Mouse (Mus musculus) intestine, postnatal 0 days (tissue): ENCODE data around the gene Ece2. TPM values are rescaled to one million over a fixed set of nuclear protein-coding genes. Genes with fewer than 3 reads are reported as not detected.

Source experiments
- ATAC-seq: fragments of 200-750 bp; cut with Nextera tagmentation; 2 replicates; pipeline ENCODE4 v1.8.0; 2017; ENCODE audit warnings: mild to moderate bottlenecking, moderate TSS enrichment, moderate library complexity
- H3K27ac ChIP-seq: fragments of 300-500 bp; sonication (generic); 2 replicates; pipeline ENCODE4 v1.5.1; 2014; ENCODE audit warnings: mild to moderate bottlenecking, low read depth, low read length, moderate library complexity
- H3K27me3 ChIP-seq: fragments of 300-500 bp; sonication (generic); replicated peaks from 2 replicates; pipeline ENCODE4 v1.6.1; 2014; ENCODE audit warnings: low read length, mixed read lengths; ENCODE audit not compliant: control insufficient read depth, insufficient read depth
- H3K36me3 ChIP-seq: fragments of 300-500 bp; sonication (generic); 2 replicates; pipeline ENCODE4 v1.6.1; 2014; ENCODE audit warnings: mild to moderate bottlenecking, moderate library complexity; ENCODE audit not compliant: control insufficient read depth, insufficient read depth
- H3K4me1 ChIP-seq: fragments of 300-500 bp; sonication (generic); replicated peaks from 2 replicates; pipeline ENCODE4 v1.6.1; 2014; ENCODE audit warnings: antibody characterized with exemption, low read length, mixed read lengths; ENCODE audit not compliant: control insufficient read depth, insufficient read depth
- H3K4me2 ChIP-seq: fragments of 300-500 bp; sonication (generic); replicated peaks from 2 replicates; pipeline ENCODE4 v1.6.1; 2014; ENCODE audit warnings: low read depth, mild to moderate bottlenecking, moderate library complexity
- H3K4me3 ChIP-seq: fragments of 300-500 bp; sonication (generic); 2 replicates; pipeline ENCODE4 v1.5.1; 2014; ENCODE audit warnings: low read depth, low read length
- H3K9ac ChIP-seq: fragments of 300-500 bp; sonication (generic); 2 replicates; pipeline ENCODE4 v1.6.1; 2014; ENCODE audit warnings: mild to moderate bottlenecking, low read depth, low read length
- H3K9me3 ChIP-seq: fragments of 300-500 bp; sonication (generic); 2 replicates; pipeline ENCODE4 v1.6.1; 2016; ENCODE audit warnings: mixed run types; ENCODE audit not compliant: control insufficient read depth
- CTCF ChIP-seq: sonication (generic); IDR thresholded peaks from 2 replicates; pipeline ENCODE4 v1.5.1; 2016; ENCODE audit warnings: low read depth, mild to moderate bottlenecking, control low read depth, antibody characterized with exemption, moderate library complexity
- WGBS: fragments of 180-500 bp; shearing (Covaris S2); extraction: QIAGEN DNeasy Blood & Tissue Kit; methylation state at CpG from one replicate; pipeline ENCODE4 v1.1.7; 2014; 5-methylcytosine and 5-hydroxymethylcytosine counted together
- polyA plus RNA-seq: library from polyadenylated mRNA; unstranded; fragments of >200 nt; fragmentation: Nextera tagmentation; extraction: Ambion mirVana; gene quantifications from 2 replicates; pipeline ENCODE4 v1.2.1, GENCODE M21; 2015

Ece2 gene
- polyA plus RNA-seq, 1 experiment from 2014 or later: 0.17 TPM

DNA sequence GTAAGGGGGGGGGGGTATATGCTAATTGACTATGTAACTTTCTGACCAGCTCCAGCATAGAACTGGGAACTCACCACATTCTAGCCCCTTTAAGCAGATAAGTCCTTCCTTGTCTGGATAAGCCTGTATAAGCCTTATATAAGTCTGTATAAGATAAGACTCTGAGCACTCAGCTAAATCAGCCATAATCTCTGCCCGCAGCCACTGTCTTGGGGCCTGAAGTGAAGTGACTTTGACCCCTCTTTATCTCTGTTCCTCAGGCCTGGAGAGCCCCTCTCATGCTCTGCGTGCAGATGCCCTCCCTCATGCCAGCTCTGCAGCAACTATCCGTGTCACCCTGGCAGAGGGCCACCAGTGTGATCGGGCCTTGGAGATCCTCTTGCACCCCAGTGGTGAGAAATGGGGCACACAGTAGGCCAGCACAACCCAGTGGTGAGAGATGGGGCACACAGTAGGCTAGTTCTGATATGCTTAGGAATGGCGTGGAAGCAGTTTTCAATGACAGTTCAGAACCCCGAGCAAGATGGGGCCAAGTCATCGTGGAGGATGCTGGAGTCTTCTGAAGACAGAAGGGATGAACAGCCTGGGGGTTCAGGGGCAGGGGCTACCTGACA, 34.5 kb upstream of the Ece2 start:
- H3K4me1 ChIP-seq: 0 out of 2 replicates have a peak, but pooled peaks cover under 1% of the 10 kb centered on the region
- peaks cover 20% of the 10 kb centered on the region for H3K27me3 ChIP-seq
- H3K9me3 ChIP-seq: no peaks in the 10 kb centered on the region
- WGBS: 43% methylated on average over 7 of the region's 7 CpGs
- H3K27ac ChIP-seq: no peak overlapping the region
- peak; percentile 51; the same call in 1 of the 2 replicates for ATAC-seq
- H3K4me3 ChIP-seq: no peak overlapping the region
- no peaks in the 10 kb centered on the region for H3K36me3 ChIP-seq
- no peak overlapping the region for H3K9ac ChIP-seq
- H3K4me2 ChIP-seq: no peak overlapping the region
- TF ChIP-seq CTCF: no peak

DNA sequence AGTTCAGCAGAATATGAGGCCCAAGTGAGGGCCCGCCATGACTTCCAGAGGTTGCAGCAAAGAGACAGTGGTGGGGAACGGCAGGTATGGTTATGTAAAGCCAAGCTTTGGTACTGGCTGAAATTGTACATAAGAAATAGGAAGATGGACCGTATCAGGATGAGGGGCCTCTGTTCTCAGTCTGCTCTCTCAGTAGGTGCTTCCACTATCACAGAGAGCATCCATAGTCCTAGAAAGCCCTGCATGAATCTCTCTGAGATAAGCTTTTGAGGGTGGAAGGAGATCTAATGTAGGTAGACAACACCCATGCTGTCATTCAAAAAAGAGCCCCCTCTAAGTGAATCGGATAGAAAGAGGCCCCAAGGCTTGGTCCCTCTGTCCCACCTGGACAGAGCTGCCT, 33.9 kb upstream of the Ece2 start:
- Histone ChIP-seq H3K36me3 (no peaks in the 10 kb centered on the region), H3K9ac (no peak overlapping the region), H3K4me3 (no peak overlapping the region), H3K4me2 (no peak overlapping the region), H3K9me3 (no peaks in the 10 kb centered on the region), H3K4me1 (no peaks in the 10 kb centered on the region), H3K27ac (no peak overlapping the region), H3K27me3 (peaks cover 14% of the 10 kb centered on the region)
- no peak for ATAC-seq
- 89% methylated on average over 4 of the region's 4 CpGs for WGBS
- TF ChIP-seq CTCF: no peak

DNA sequence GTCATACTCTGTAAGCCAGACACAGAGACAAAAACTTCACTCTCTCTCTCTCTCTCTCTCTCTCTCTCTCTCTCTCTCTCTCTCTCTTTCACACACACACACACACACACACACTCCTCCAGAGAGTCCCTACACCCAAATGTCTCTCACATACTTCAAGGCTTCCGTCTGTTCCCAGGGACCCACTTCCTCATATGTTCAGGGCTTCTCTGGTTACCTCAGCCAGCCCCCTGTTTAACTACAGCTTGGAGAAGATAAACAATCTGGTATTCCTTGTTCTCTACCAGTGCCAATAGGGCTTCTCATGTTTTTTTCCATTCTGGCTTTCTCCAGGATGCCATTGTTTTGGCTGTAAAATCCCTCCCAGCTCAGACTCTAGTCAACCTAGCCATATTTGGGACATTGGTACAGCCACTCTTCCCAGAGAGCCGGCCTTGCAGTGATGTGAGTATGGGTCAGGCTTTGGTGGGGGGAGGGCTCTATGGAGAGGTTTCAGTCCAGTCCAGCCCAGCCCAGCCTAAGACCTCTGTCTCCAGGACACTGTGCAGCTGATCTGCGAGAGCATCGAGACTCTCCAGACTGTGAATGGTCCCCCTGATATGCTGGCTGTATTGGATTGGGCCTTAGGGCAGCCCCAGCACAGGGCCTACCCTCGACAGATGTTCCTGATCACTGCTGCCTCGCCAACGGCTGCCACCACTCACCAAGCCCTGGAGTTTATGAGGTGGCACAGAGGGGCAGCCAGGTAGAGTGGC, 32.8 kb upstream of the Ece2 start:
- H3K27ac ChIP-seq: no peak overlapping the region
- no peak for ATAC-seq
- no peak overlapping the region for H3K9ac ChIP-seq

DNA sequence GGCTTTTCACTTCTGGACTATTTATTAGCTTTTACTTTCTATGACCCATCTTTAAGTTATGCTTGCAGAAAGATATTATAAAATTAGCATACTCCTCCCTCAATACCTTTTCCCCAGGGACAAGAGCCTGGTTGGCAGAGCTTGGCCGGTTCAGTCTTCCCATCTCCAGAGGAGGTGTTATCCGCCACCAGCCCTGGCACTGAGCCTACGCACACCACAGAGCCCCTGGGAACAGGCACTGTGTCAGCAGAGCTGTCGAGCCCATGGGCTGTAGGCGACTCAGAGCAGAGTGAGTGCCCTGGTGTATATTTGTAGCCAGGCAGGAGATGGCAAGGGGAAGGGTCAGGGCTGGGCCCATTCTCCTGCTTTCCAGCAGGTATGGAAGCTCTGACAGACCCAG, 29.1 kb upstream of the Ece2 start:
- Histone ChIP-seq H3K4me1 (no peaks in the 10 kb centered on the region), H3K27me3 (no peaks in the 10 kb centered on the region), H3K27ac (no peak overlapping the region), H3K9ac (no peak overlapping the region), H3K4me2 (no peak overlapping the region), H3K4me3 (no peak overlapping the region), H3K9me3 (no peaks in the 10 kb centered on the region), H3K36me3 (peaks cover 8% of the 10 kb centered on the region; the same call in 1 of the 2 replicates)
- no peak for ATAC-seq
- WGBS: 69% methylated on average over 5 of the region's 5 CpGs
- TF ChIP-seq CTCF: no peak

More for the DNA sequence above, 32.8 kb upstream of the Ece2 start:
- TF ChIP-seq CTCF: no peak
- 56% methylated on average over 7 of the region's 7 CpGs for WGBS
- no peak overlapping the region for H3K4me2 ChIP-seq
- H3K4me3 ChIP-seq: no peak overlapping the region
- H3K36me3 ChIP-seq: no peaks in the 10 kb centered on the region
- H3K27me3 ChIP-seq: peaks cover 3% of the 10 kb centered on the region
- H3K4me1 ChIP-seq: no peaks in the 10 kb centered on the region
- H3K9me3 ChIP-seq: no peaks in the 10 kb centered on the region

DNA sequence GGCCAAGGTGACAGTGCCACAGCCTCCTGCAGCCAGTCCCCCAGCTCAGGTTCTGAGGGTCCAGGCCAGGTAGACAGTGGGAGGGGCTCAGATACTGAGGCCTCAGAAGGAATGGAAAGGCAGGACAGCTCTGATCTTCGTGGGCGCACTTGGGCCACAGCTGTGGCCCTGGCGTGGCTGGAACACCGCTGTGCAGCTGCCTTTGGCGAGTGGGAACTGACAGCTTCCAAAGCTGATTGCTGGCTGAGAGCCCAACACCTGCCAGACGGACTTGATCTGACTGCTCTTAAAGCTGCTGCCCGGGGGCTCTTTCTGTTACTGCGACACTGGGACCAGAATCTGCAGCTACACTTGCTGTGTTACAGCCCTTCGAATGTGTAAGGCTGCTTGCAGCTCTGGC, 24.9 kb upstream of the Ece2 start:
- no peaks in the 10 kb centered on the region for H3K9me3 ChIP-seq
- no peak overlapping the region for H3K4me3 ChIP-seq
- H3K9ac ChIP-seq: no peak overlapping the region
- no peaks in the 10 kb centered on the region for H3K27me3 ChIP-seq
- H3K27ac ChIP-seq: no peak overlapping the region
- H3K4me2 ChIP-seq: no peak overlapping the region
- TF ChIP-seq CTCF: no peak
- no peaks in the 10 kb centered on the region for H3K4me1 ChIP-seq
- 72% methylated on average over 9 of the region's 9 CpGs for WGBS
- ATAC-seq: no peak
- H3K36me3 ChIP-seq: peaks cover 26% of the 10 kb centered on the region

DNA sequence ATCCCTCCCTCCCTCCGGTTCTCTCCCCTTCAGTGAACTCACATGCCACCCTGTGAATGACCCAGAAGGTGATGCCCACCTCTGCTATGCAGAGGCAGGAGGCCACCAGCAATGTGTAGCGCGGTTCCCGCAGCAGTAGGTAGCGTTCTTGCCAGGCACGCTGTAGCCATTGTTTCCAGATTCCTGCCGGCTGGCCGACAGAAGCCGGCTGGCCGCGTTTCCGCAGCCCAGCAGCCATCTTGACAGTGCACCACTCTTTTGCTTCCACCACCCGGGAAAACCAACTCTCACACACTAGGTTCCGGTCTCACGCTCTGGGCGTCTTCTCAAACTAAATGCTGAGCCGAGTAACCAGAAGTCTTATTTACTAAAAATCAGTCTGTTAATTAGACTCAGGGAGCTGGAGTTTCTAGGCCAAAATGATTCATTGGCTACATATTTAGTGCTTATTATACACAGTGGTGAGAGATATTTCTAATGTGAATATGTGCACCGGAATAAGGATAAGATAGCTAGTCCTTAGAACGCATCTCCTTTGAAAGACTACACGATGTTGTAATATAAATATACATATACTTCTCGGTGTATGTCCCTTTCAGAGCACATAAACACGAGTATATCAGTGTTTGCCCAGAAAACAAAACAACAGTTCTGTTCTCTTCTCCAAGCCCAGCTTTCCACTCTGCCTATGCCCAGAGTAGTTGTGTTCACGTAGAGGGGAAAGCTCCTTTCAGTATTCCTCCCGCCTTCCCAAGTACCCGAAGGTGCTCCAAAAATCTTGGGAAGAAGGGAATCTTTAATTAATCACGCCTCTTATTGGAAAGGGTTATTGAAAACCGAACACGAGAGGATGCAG, 18.9 kb upstream of the Ece2 start:
- no peak for TF ChIP-seq CTCF
- peak overlapping the region; percentile 80 for H3K27ac ChIP-seq
- peaks cover 5% of the 10 kb centered on the region; the same call in 1 of the 2 replicates for H3K4me1 ChIP-seq
- H3K4me3 ChIP-seq: peak overlapping the region; percentile 66
- H3K9me3 ChIP-seq: no peaks in the 10 kb centered on the region
- ATAC-seq: peak; percentile 46; the same call in 1 of the 2 replicates
- peaks cover 16% of the 10 kb centered on the region for H3K36me3 ChIP-seq
- H3K27me3 ChIP-seq: no peaks in the 10 kb centered on the region
- under 1% methylated on average over 28 of the region's 28 CpGs for WGBS
- peak overlapping the region; percentile 93 for H3K4me2 ChIP-seq
- H3K9ac ChIP-seq: peak overlapping the region; percentile 52
